Mouse (Mus musculus) limb, embryonic 13.5 days (tissue): ENCODE measurements around the gene Scand1. TPM values are rescaled to one million over a fixed set of nuclear protein-coding genes. Genes with fewer than 3 reads are reported as not detected.

Source experiments
- ATAC-seq: fragments of 200-750 bp; cut with Nextera tagmentation; 2 replicates; pipeline ENCODE4 v1.8.0; 2017; ENCODE audit warnings: low read depth, moderate number of reproducible peaks, moderate TSS enrichment; ENCODE audit not compliant: low FRiP score
- H3K27ac ChIP-seq: fragments of 300-500 bp; sonication (generic); 2 replicates; pipeline ENCODE4 v1.5.1; 2015; ENCODE audit warnings: inconsistent platforms, mild to moderate bottlenecking, moderate library complexity
- H3K27me3 ChIP-seq: fragments of 300-500 bp; sonication (generic); 2 replicates; pipeline ENCODE4 v1.6.1; 2015; ENCODE audit warnings: mild to moderate bottlenecking, inconsistent platforms
- H3K36me3 ChIP-seq: fragments of 300-500 bp; sonication (generic); 2 replicates; pipeline ENCODE4 v1.6.1; 2015; ENCODE audit warnings: inconsistent platforms, mild to moderate bottlenecking, moderate library complexity
- H3K4me1 ChIP-seq: fragments of 300-500 bp; sonication (generic); 2 replicates; pipeline ENCODE4 v1.6.1; 2015; ENCODE audit warnings: inconsistent platforms
- H3K4me2 ChIP-seq: fragments of 300-500 bp; sonication (generic); replicated peaks from 2 replicates; pipeline ENCODE4 v1.6.1; 2015; ENCODE audit warnings: inconsistent platforms, mild to moderate bottlenecking, moderate library complexity
- H3K4me3 ChIP-seq: fragments of 300-500 bp; sonication (generic); 2 replicates; pipeline ENCODE4 v1.5.1; 2015; ENCODE audit warnings: moderate library complexity, mild to moderate bottlenecking, inconsistent platforms
- H3K9ac ChIP-seq: fragments of 300-500 bp; sonication (generic); 2 replicates; pipeline ENCODE4 v1.6.1; 2015; ENCODE audit warnings: mild to moderate bottlenecking, inconsistent platforms
- H3K9me3 ChIP-seq: fragments of 300-500 bp; sonication (generic); 2 replicates; pipeline ENCODE4 v1.6.1; 2016; ENCODE audit warnings: inconsistent platforms
- WGBS: fragments of 180-500 bp; shearing (Covaris S2); methylation state at CpG from one replicate; pipeline ENCODE4 v1.1.7; 2015; 5-methylcytosine and 5-hydroxymethylcytosine counted together
- polyA plus RNA-seq: library from polyadenylated mRNA; unstranded; fragments of >200 nt; fragmentation: Nextera tagmentation; extraction: Ambion mirVana; gene quantifications from 2 replicates; pipeline ENCODE4 v1.2.1, GENCODE M21; 2015

Scand1 gene
- polyA plus RNA-seq, 1 experiment from 2014 or later, result 70.4 TPM

DNA sequence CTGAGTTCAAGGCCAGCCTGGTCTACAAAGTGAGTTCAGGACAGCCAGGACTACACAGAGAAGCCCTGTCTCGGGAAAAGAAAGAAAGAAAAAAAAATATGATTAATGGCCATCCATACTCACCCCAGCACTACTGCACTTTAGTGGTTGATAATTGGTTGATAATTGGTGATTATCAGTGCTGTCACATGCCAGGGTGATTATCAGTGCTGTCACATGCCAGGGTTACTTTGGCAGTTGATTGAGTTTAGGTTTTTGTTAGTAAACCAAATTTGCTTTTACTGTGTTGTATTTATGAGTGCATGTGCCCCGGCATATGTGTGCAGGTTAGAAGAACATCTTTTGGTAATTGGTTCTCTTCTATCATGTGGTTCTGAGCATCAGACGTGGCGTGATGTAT, 10.4 kb downstream of the Scand1 start:
- ATAC-seq, result no peak
- Histone ChIP-seq H3K27me3 (no peaks in the 10 kb centered on the region), H3K9ac (no peak overlapping the region), H3K4me1 (no peaks in the 10 kb centered on the region), H3K4me3 (no peak overlapping the region), H3K9me3 (no peaks in the 10 kb centered on the region), H3K4me2 (no peak overlapping the region), H3K27ac (no peak overlapping the region), H3K36me3 (peaks cover 84% of the 10 kb centered on the region)
- WGBS, result 84% methylated on average over 4 of the region's 4 CpGs

DNA sequence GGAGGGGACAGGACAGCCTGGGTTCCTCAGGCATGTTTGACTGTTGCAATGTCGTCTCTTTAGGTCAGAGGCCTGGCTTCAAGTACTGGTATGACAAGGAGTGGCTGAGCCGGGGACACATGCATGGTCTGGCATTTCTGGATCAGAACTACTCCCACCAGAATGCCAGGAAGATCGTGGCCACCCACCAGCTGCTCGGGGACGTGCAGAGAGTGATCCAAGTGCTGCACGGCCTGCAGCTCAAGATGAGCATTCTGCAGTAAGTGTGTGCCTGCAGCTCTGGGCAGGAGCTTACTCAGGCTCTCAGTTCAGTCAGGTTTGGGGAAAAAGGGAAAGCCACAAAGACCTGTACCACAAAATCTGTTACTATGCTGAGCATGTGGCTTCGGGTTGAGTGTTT, 14.0 kb downstream of the Scand1 start:
- Histone ChIP-seq H3K4me2 (no peak overlapping the region), H3K27me3 (no peaks in the 10 kb centered on the region), H3K4me1 (no peaks in the 10 kb centered on the region), H3K36me3 (peaks cover 87% of the 10 kb centered on the region), H3K9me3 (no peaks in the 10 kb centered on the region), H3K27ac (0 out of 2 replicates have a peak overlapping the region, but pooled peaks have one; percentile 1), H3K4me3 (no peak overlapping the region), H3K9ac (no peak overlapping the region)
- WGBS, result 89% methylated on average over 7 of the region's 7 CpGs
- no peak for ATAC-seq

DNA sequence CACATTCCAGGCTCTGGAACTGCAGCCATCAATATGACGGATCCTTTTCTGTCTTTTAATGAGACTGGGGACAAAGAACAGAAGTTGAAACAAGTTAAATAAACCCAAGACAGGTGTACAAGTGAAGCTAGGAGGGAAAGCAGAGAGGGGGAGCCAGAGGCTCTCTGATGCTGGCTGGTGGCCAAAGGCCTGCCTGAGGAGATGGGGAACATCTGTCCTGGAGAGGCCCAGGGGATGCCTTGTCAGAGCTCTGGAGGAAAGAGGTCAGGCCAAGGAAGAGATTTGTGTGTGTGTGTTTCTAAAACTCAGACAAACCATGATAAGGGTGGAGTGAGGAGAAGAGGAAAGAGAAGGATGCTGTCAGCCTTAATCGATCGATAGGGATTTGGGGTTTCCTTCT, 14.9 kb downstream of the Scand1 start:
- H3K36me3 ChIP-seq, result peaks cover 89% of the 10 kb centered on the region
- no peak overlapping the region for H3K4me2 ChIP-seq
- H3K9me3 ChIP-seq, result no peaks in the 10 kb centered on the region
- WGBS, result 68% methylated on average over 3 of the region's 3 CpGs
- no peak overlapping the region for H3K9ac ChIP-seq
- H3K4me3 ChIP-seq, result no peak overlapping the region
- H3K27me3 ChIP-seq, result no peaks in the 10 kb centered on the region
- H3K27ac ChIP-seq, result no peak overlapping the region
- ATAC-seq, result no peak
- no peaks in the 10 kb centered on the region for H3K4me1 ChIP-seq

DNA sequence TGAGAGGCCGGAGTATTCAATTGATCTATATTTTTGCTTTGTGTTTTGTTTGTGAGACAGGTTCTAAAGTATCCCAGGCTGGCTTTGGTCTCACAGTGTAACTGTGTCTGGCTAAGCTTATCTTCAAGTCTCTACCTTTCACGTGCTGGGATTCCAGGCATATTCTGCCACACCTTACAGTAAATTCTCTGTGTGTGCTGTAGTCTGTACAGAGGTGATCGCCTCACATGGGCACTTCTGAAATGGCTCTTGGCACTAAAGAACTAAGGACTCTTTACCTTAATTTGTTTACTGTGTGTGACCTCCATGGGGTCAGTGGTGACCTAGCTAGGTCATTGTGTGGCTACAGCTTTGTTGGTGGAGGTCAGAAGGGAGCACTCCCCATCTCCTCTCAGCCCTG, 16.3 kb downstream of the Scand1 start:
- whole genome bisulfite sequencing, result 95% methylated on average over 3 of the region's 3 CpGs

DNA sequence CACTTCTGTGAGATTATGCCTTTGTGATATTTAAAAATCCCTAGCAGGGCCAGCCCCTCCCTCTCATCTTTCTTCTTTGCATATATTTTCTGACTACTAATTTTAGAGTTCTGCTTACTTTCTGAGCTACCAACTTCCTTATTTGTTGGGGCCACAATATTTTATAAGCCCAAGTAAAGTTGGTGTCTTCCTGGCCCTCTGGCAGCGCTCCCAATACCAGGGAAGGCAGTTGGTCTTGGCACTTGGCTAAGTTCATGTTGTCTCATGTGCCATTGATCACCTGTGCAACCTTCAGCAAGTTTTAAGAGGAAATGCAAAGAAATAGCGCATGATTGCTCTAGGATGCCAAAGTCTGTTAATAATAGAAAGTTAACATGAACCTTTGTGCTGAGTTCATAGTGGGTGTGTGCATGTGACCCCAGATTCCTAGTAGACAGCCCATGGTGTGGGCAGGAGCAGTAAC, 16.9 kb downstream of the Scand1 start:
- Histone ChIP-seq H3K9me3 (no peaks in the 10 kb centered on the region), H3K4me3 (no peak overlapping the region), H3K9ac (no peak overlapping the region), H3K4me1 (no peaks in the 10 kb centered on the region), H3K27ac (no peak overlapping the region), H3K27me3 (no peaks in the 10 kb centered on the region), H3K36me3 (peaks cover 85% of the 10 kb centered on the region), H3K4me2 (no peak overlapping the region)
- WGBS, result 94% methylated on average over 2 of the region's 2 CpGs
- ATAC-seq, result no peak

More for the DNA sequence above, 16.3 kb downstream of the Scand1 start:
- Histone ChIP-seq H3K36me3 (peaks cover 85% of the 10 kb centered on the region), H3K27ac (no peak overlapping the region), H3K4me2 (no peak overlapping the region), H3K4me1 (no peaks in the 10 kb centered on the region), H3K9me3 (no peaks in the 10 kb centered on the region), H3K4me3 (no peak overlapping the region), H3K9ac (no peak overlapping the region), H3K27me3 (no peaks in the 10 kb centered on the region)
- ATAC-seq, result no peak

DNA sequence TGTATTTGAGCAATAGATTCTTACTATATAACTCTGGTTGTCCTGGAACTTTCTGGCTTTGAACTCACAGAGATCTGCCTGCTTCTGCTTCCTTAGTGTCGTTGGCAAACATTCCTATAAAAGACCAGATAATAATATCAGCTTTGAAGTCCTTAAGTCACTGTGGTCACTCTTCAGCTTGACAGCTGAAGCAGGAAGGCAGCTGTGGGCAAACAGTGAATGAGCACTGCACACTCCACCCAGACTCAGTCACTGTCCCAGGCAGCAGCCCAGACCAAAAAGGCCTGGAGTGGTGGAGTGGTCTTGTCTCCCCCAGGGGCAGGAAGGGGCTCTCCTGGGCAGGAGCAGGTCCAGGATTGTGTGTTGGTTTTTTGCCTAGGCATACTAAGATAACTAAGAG, 20.5 kb downstream of the Scand1 start:
- no peak overlapping the region for H3K27ac ChIP-seq
- H3K9me3 ChIP-seq, result no peaks in the 10 kb centered on the region
- 0 out of 2 replicates have a peak, but pooled peaks cover 5% of the 10 kb centered on the region for H3K4me1 ChIP-seq
- H3K9ac ChIP-seq, result no peak overlapping the region
- H3K4me3 ChIP-seq, result no peak overlapping the region
- ATAC-seq, result no peak
- 72% methylated on average over 1 of the region's 1 CpGs for WGBS
- peaks cover 86% of the 10 kb centered on the region for H3K36me3 ChIP-seq
- no peak overlapping the region for H3K4me2 ChIP-seq
- no peaks in the 10 kb centered on the region for H3K27me3 ChIP-seq

DNA sequence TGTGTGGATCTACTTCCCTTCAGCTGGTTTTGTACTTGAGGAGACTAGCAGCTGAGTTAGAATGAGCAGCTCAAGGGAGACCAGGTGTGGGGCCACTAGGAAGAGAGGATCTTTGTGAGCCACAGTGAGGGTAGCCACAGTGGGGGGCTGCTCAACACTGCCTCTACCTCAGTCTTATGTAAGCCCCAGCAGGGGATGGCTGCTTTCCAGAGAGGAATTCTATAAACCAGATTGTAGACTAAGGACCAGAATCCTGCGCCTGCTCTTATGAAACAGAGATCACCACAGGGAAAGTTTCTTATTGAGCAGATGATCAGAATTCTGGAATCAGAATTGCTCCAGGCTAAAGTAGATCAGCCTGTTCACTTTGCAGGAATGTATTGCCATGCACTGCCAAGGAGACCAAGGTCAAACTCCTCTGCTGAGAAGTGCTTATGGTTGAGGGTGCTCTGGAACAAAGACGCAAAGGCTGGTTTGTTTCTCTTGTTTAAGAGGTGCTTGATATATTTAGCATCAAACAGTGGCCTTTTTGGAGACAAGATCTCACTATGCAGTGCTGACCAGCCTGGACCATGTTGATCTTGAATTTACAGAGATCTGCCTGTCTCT, 22.8 kb downstream of the Scand1 start:
- no peaks in the 10 kb centered on the region for H3K9me3 ChIP-seq
- H3K36me3 ChIP-seq, result peaks cover 74% of the 10 kb centered on the region
- H3K4me3 ChIP-seq, result no peak overlapping the region
- no peak overlapping the region for H3K4me2 ChIP-seq
- WGBS, result 78% methylated on average over 2 of the region's 2 CpGs
- H3K9ac ChIP-seq, result no peak overlapping the region
- H3K27me3 ChIP-seq, result no peaks in the 10 kb centered on the region
- H3K4me1 ChIP-seq, result 0 out of 2 replicates have a peak, but pooled peaks cover 5% of the 10 kb centered on the region
- ATAC-seq, result no peak; the same call in 1 of the 2 replicates
- H3K27ac ChIP-seq, result no peak overlapping the region; the same call in 1 of the 2 replicates

DNA sequence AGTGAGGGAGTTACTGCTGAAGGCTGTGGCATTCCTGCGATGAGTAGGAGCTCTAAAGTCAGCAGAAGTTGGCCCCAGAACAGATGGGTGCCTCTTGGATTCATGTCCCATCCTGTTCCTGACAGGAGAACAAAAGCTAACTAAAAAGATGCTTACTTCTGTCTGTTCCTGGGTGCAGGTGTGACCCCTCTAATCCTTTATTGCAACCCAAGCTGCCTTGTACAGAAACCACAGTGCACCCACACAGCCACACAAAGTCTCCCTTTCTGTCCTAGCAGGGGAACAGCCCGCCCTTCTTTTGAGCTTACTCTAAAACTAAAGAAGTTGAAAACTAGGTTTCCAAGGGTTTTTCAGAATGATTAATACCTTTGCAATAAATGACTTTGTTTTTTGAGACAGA, 24.3 kb downstream of the Scand1 start:
- H3K4me3 ChIP-seq, result no peak overlapping the region
- peaks cover 64% of the 10 kb centered on the region for H3K36me3 ChIP-seq
- H3K27me3 ChIP-seq, result no peaks in the 10 kb centered on the region
- H3K4me2 ChIP-seq, result no peak overlapping the region
- no peak overlapping the region for H3K9ac ChIP-seq
- 0 out of 2 replicates have a peak, but pooled peaks cover 5% of the 10 kb centered on the region for H3K4me1 ChIP-seq
- no peak for ATAC-seq
- H3K9me3 ChIP-seq, result no peaks in the 10 kb centered on the region
- WGBS, result 89% methylated on average over 2 of the region's 2 CpGs
- no peak overlapping the region for H3K27ac ChIP-seq

DNA sequence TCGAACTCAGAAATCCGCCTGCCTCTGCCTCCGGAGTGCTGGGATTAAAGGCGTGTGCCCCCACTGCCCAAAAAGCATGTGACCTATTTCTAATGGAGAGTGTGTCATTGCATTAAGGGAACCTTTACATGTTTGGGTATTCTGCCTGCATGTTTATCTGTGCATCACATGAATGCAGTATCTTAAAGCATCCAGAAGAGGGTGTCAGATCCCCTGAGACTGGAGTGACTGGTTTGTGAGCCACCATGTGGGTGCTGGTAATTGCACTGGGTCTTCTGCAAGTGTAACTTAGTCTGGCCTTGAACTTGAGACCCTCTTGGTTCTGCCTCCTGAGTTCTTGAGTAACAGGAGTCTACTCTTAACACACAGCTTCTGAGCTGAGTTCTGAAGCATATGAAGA, 25.8 kb downstream of the Scand1 start:
- ATAC-seq, result no peak
- Histone ChIP-seq H3K9ac (no peak overlapping the region), H3K27me3 (no peaks in the 10 kb centered on the region), H3K27ac (no peak overlapping the region), H3K4me1 (0 out of 2 replicates have a peak, but pooled peaks cover 5% of the 10 kb centered on the region), H3K4me3 (no peak overlapping the region), H3K4me2 (no peak overlapping the region), H3K36me3 (peaks cover 63% of the 10 kb centered on the region), H3K9me3 (no peaks in the 10 kb centered on the region)
- WGBS, result 93% methylated on average over 4 of the region's 4 CpGs

DNA sequence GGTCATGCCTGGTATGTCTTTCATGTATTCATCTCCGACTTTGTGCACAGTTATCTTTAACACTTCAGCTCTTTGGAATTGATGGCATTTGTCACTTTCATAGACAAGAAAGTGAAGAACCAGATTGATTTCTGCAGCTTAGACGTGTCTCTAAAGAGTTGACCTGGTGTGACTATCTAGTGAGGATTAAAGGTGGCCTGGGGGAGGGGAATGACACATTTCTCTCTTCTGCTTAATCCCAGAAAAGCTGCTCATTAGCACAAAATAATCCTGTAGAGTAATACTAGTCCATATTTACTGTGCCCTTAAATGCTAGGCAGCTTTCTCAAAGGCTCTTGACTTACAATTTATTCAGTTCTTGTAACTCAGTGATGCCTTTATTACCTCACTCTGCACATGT, 27.3 kb downstream of the Scand1 start:
- H3K4me1 ChIP-seq, result 0 out of 2 replicates have a peak, but pooled peaks cover 5% of the 10 kb centered on the region
- WGBS, result 73% methylated on average over 2 of the region's 2 CpGs
- H3K9me3 ChIP-seq, result no peaks in the 10 kb centered on the region
- no peak overlapping the region for H3K4me2 ChIP-seq
- no peak for ATAC-seq
- H3K27ac ChIP-seq, result no peak overlapping the region
- H3K27me3 ChIP-seq, result no peaks in the 10 kb centered on the region
- H3K36me3 ChIP-seq, result peaks cover 61% of the 10 kb centered on the region
- H3K9ac ChIP-seq, result no peak overlapping the region
- no peak overlapping the region for H3K4me3 ChIP-seq

DNA sequence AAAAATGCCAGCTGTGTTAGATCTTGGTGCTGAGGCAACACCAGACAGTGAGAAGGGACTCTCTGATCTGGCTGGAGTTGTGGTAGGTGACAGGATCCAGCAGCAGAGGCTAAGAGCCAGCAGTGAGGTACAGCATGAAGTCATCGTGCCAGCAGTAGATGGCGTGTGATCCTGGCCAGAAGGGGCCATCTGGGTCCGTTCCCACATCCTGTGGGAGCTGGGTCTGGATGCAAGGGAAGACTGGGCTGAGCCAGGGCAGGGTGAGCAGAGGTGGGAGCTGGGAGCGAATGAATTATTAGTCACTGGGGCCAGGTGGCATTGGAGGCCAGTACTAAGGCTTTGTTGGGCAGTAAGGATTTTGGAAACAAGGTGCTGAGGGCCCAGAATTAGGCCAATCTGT, 31.3 kb downstream of the Scand1 start:
- Histone ChIP-seq H3K9me3 (no peaks in the 10 kb centered on the region), H3K4me3 (no peak overlapping the region), H3K27me3 (no peaks in the 10 kb centered on the region), H3K4me1 (peaks cover 6% of the 10 kb centered on the region), H3K4me2 (no peak overlapping the region), H3K27ac (no peak overlapping the region), H3K36me3 (peaks cover 55% of the 10 kb centered on the region), H3K9ac (no peak overlapping the region)
- 64% methylated on average over 4 of the region's 4 CpGs for WGBS
- ATAC-seq, result no peak

DNA sequence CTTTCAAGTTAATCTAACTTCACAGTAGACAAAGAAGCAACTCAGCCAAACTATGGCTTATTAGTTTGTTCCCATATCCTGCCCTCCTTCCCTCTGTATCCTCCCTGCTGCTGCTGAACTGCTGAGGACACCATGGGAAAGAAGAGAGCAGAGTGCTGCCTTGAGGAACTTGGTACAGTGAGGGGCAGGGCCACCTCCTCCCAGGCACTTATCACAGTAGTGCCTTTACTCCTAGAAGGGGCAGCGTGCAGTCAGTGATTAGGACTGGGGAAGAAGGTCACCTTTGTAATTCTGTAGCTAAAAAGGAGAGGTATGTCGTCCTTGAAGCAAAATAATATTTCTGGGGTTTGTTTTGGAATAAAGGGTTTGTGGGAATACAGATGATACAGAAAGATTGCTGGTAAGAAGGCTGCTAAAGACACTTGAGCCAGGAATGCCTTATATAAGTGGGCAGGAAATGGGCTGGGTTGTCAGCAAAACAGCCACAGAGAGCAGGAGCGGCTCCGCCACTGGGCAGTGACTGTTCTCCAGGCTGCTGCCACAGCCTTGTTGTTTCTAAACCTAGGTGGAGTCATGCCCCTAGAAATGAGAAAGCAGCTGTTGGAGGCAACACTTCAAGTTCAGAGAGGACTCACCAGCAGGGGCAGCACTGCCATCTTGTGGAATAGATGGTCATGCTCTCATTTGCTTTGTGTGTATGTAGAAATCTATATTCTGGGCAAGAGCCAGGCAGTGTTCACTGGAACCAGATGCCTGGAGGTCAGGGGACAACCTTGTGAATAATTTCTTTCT, 34.1 kb downstream of the Scand1 start:
- Histone ChIP-seq H3K4me1 (peaks cover 6% of the 10 kb centered on the region), H3K27me3 (no peaks in the 10 kb centered on the region), H3K4me3 (no peak overlapping the region), H3K9ac (no peak overlapping the region), H3K36me3 (peaks cover 64% of the 10 kb centered on the region), H3K27ac (0 out of 2 replicates have a peak overlapping the region, but pooled peaks have one; percentile 28), H3K4me2 (no peak overlapping the region), H3K9me3 (no peaks in the 10 kb centered on the region)
- peak; percentile 71 for ATAC-seq
- 58% methylated on average over 4 of the region's 4 CpGs for WGBS
